Mouse (Mus musculus) testis, adult 2 months (tissue): ENCODE results near the gene Slc44a1.

Source experiments
- CTCF ChIP-seq: fragments of 200-500 bp; IDR thresholded peaks from 2 replicates; pipeline ENCODE4 v1.5.1; 2012; ENCODE audit warnings: low read depth, mild to moderate bottlenecking, inconsistent platforms, low read length, moderate library complexity; ENCODE audit not compliant: control insufficient read depth, insufficient read depth, insufficient replicate concordance
- POLR2A ChIP-seq: fragments of 200-500 bp; IDR thresholded peaks from 2 replicates; pipeline ENCODE4 v1.6.1; 2012; ENCODE audit warnings: low read depth, mild to moderate bottlenecking, inconsistent platforms, low read length, moderate library complexity; ENCODE audit not compliant: control insufficient read depth

- TF ChIP-seq CTCF (no peak), POLR2A (no peak)
Observed at GRCm38 (mm10) chr4:53447773-53448172, 7.6 kb downstream of the Slc44a1 start.
